ENCODE assay signal across 14 mouse cellular contexts in the genomic region with DNA sequence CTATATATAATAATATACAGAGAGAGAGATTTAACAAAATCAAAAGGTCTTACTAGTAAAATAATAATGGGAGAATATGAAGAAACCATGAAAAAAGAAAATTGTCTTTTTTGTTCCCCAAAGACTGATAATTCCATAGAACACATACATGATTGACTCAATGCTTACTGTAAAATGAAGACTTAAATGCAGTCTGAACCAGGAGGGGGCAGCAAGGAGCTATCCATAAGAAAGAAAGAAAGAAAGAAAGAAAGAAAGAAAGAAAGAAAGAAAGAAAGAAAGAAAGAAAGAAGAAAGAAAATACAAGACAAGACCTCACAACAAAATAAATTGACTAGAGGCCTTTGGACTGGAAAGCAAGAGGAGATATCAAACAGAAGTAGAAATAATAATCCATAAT.
A peak's percentile ranks its signal among the peaks of the same experiment; 100 is the strongest.
DNase-seq lines count a peak whose midpoint lies in the region; ATAC-seq and TF ChIP-seq lines count a peak whose summit lies in the region.
"Had no signal": no experiment of that assay in that cellular context is flagged by ENCODE, and none has a peak within 500 bp of the region (broad histone marks: within the 10 kb centered on the region; RNA-seq: fewer than 3 reads in every experiment).

No protein-coding gene starts in this region.

- DNase-seq in cerebellum, adult 18-20 months, result peak; percentile 5 to 13
- DNase-seq in hindbrain, postnatal 0 days (ENCODE audit: low spot score), result peak; percentile 3
- no peak for DNase-seq in hindbrain, embryonic 10.5 days (ENCODE audit: low spot score)
- peak; percentile 9 for DNase-seq in midbrain, postnatal 0 days (ENCODE audit: low spot score)
- peak; percentile 25 for DNase-seq in brain, adult 2 months (ENCODE audit: low read depth, low spot score)
- DNase-seq in layer of hippocampus, postnatal 36 days, result no peak
- DNase-seq: thymus, postnatal 25 days had no signal

- no peak; the same call in 1 of the 2 replicates for TF ChIP-seq CTCF in hindbrain, postnatal 0 days (IDR thresholded peaks at IDR 0.05; ENCODE audit: low read depth)
- TF ChIP-seq CTCF in midbrain, postnatal 0 days (IDR thresholded peaks at IDR 0.05), result peak; percentile 34; the same call in 1 of the 2 replicates

- no peak for ATAC-seq in cerebellum, adult (ENCODE audit: insufficient number of reproducible peaks, low FRiP score, low TSS enrichment)
- ATAC-seq in hindbrain, postnatal 0 days, result no peak
- no peak for ATAC-seq in midbrain, postnatal 0 days (ENCODE audit: low FRiP score)
- no peak for ATAC-seq in midbrain, embryonic 15.5 days (replicated peaks)
- ATAC-seq: forebrain, embryonic 13.5 days; hindbrain, embryonic 16.5 days had no signal

- H3K27me3 ChIP-seq in hindbrain, postnatal 0 days (ENCODE audit: insufficient read depth, low read length), result no peaks in the 10 kb centered on the region
- H3K27me3 ChIP-seq in hindbrain, embryonic 10.5 days (ENCODE audit: insufficient read depth, poor library complexity, severe bottlenecking), result no peaks in the 10 kb centered on the region
- H3K27me3 ChIP-seq in midbrain, postnatal 0 days (ENCODE audit: insufficient read depth, low read length), result no peaks in the 10 kb centered on the region
- H3K27me3 ChIP-seq in midbrain, embryonic 15.5 days (replicated peaks), result no peaks in the 10 kb centered on the region
- H3K27me3 ChIP-seq: forebrain, embryonic 13.5 days; heart, embryonic 12.5 days; limb, embryonic 13.5 days; megakaryocyte, embryonic 14.5 days had no signal

- H3K36me3 ChIP-seq in hindbrain, postnatal 0 days (ENCODE audit: insufficient read depth, low read length), result no peaks in the 10 kb centered on the region
- no peaks in the 10 kb centered on the region for H3K36me3 ChIP-seq in hindbrain, embryonic 10.5 days
- H3K36me3 ChIP-seq in midbrain, postnatal 0 days (ENCODE audit: insufficient read depth, low read length), result no peaks in the 10 kb centered on the region
- H3K36me3 ChIP-seq in midbrain, embryonic 15.5 days (replicated peaks), result no peaks in the 10 kb centered on the region
- H3K36me3 ChIP-seq: heart, embryonic 12.5 days; limb, embryonic 13.5 days had no signal

- no peak overlapping the region for H3K27ac ChIP-seq in hindbrain, postnatal 0 days
- no peak overlapping the region for H3K27ac ChIP-seq in hindbrain, embryonic 10.5 days
- no peak overlapping the region for H3K27ac ChIP-seq in midbrain, postnatal 0 days (ENCODE audit: low read depth, low read length)
- H3K27ac ChIP-seq in midbrain, embryonic 15.5 days, result no peak overlapping the region
- H3K27ac ChIP-seq: forebrain, embryonic 13.5 days; limb, embryonic 13.5 days had no signal

- no peak overlapping the region for H3K4me3 ChIP-seq in hindbrain, postnatal 0 days (ENCODE audit: low read length)
- H3K4me3 ChIP-seq in hindbrain, embryonic 10.5 days, result no peak overlapping the region
- H3K4me3 ChIP-seq in midbrain, postnatal 0 days (ENCODE audit: low read depth, low read length), result no peak overlapping the region
- no peak overlapping the region for H3K4me3 ChIP-seq in midbrain, embryonic 15.5 days
- H3K4me3 ChIP-seq: forebrain, embryonic 13.5 days; heart, embryonic 12.5 days; limb, embryonic 13.5 days; megakaryocyte, embryonic 14.5 days had no signal

- H3K4me2 ChIP-seq in hindbrain, postnatal 0 days (ENCODE audit: low read depth, low read length), result no peak overlapping the region
- H3K4me2 ChIP-seq in midbrain, postnatal 0 days (ENCODE audit: low read depth, low read length, poor library complexity, severe bottlenecking), result no peak overlapping the region
- no peak overlapping the region for H3K4me2 ChIP-seq in midbrain, embryonic 15.5 days
- H3K4me2 ChIP-seq: forebrain, embryonic 13.5 days; heart, embryonic 12.5 days; limb, embryonic 13.5 days had no signal

- H3K9me3 ChIP-seq in hindbrain, postnatal 0 days (ENCODE audit: low read length), result no peaks in the 10 kb centered on the region
- no peaks in the 10 kb centered on the region for H3K9me3 ChIP-seq in hindbrain, embryonic 10.5 days
- no peaks in the 10 kb centered on the region for H3K9me3 ChIP-seq in midbrain, postnatal 0 days (ENCODE audit: low read length)
- no peaks in the 10 kb centered on the region for H3K9me3 ChIP-seq in midbrain, embryonic 15.5 days
- H3K9me3 ChIP-seq: forebrain, embryonic 13.5 days; heart, embryonic 12.5 days; limb, embryonic 13.5 days; megakaryocyte, embryonic 14.5 days had no signal

- H3K9ac ChIP-seq in hindbrain, postnatal 0 days (replicated peaks; ENCODE audit: low read length), result no peak overlapping the region
- no peak overlapping the region for H3K9ac ChIP-seq in midbrain, postnatal 0 days (replicated peaks; ENCODE audit: low read length, poor library complexity, severe bottlenecking)
- no peak overlapping the region for H3K9ac ChIP-seq in midbrain, embryonic 15.5 days
- H3K9ac ChIP-seq: forebrain, embryonic 13.5 days; heart, embryonic 12.5 days; limb, embryonic 13.5 days had no signal

- H3K4me1 ChIP-seq in hindbrain, postnatal 0 days (ENCODE audit: insufficient read depth, low read length), result no peaks in the 10 kb centered on the region
- no peaks in the 10 kb centered on the region for H3K4me1 ChIP-seq in hindbrain, embryonic 10.5 days (replicated peaks)
- no peaks in the 10 kb centered on the region for H3K4me1 ChIP-seq in midbrain, postnatal 0 days (ENCODE audit: insufficient read depth, low read length)
- no peaks in the 10 kb centered on the region for H3K4me1 ChIP-seq in midbrain, embryonic 15.5 days
- H3K4me1 ChIP-seq: forebrain, embryonic 13.5 days; heart, embryonic 12.5 days; limb, embryonic 13.5 days; megakaryocyte, embryonic 14.5 days had no signal

Comparison
In these comparisons a context has a peak if more than half of its experiments do, and no peak if none do; other contexts are left out.
1. DNase-seq: peak in cerebellum, adult 18-20 months (2 of 2), hindbrain, postnatal 0 days (single experiment), midbrain, postnatal 0 days (single experiment) and brain, adult 2 months (single experiment); none in hindbrain, embryonic 10.5 days (single experiment) and layer of hippocampus, postnatal 36 days (0 of 2).